Mouse (Mus musculus): ENCODE results near the gene Cage1. TPM values are rescaled to one million over a fixed set of nuclear protein-coding genes. Genes with fewer than 3 reads are reported as not detected.

Gene Cage1
- total and polyA plus RNA-seq, 2 experiments: 0.06 to 0.55 TPM

DNA sequence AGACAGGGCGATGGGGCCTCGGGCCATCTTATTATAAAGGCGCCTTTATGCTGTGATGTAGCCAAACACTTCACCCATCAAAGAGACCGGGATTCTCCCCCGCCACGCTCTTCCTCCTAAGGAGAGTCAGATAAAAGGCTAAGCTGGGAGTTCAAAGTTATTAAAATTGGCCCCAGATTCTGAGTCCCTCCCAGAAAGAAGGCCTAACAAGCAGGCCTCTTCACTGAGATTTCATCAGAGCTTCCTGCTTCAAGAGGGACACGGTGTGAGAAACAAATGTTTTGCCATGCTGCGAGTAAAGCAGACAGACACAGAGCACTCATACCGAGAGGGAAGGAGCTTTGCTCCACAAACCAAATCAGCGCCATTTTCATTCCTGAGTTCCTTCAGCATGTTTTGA, 69.3 kb downstream of the Cage1 start:
- H3K4me3 ChIP-seq (ENCODE audit: insufficient read depth, low read depth, low read length): no peak overlapping the region
- H3K79me2 ChIP-seq (ENCODE audit: control insufficient read depth, insufficient read depth, low read length): no peaks in the 10 kb centered on the region
- H3K27me3 ChIP-seq (ENCODE audit: control insufficient read depth, insufficient read depth, low read length): no peaks in the 10 kb centered on the region
- TF ChIP-seq CTCF (IDR thresholded peaks at IDR 0.05; ENCODE audit: low read depth, low read length) (no peak), POLR2A (IDR thresholded peaks at IDR 0.05; ENCODE audit: extremely low read depth, insufficient read depth, low read length) (no peak)
- H3K36me3 ChIP-seq (ENCODE audit: control insufficient read depth, insufficient read depth, low read length): no peaks in the 10 kb centered on the region
- H3K9ac ChIP-seq (ENCODE audit: low read depth, low read length): no peak overlapping the region
- H3K27ac ChIP-seq (replicated peaks; ENCODE audit: insufficient read depth, low read depth, low read length): no peak overlapping the region
- H3K4me1 ChIP-seq (ENCODE audit: control insufficient read depth, insufficient read depth, low read length): peaks cover 2% of the 10 kb centered on the region; the same call in 1 of the 2 replicates
- DNase-seq (ENCODE audit: extremely low read depth, low read depth, low spot score): no peak
- WGBS: 86% methylated on average over 10 of the region's 10 CpGs

DNA sequence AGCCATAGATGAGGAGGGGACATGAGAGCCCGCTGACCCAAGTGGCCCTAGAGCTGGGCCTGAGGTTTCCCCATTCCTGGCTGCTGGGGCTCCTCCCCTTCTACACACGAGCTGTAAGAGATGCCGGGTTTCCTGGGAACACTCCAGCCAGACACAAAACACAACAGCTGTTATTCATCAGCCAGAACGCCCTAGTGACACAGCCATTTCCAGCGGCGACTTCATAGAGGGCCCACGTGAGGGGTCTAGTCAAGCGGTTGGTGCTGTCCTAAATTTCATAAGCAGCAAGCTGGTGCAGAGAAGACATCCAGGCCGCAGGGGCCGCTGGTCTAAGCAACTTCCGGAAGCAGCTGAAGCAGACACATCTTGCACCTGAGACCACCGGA, 69.8 kb downstream of the Cage1 start:
- Histone ChIP-seq H3K27ac (replicated peaks; ENCODE audit: insufficient read depth, low read depth, low read length) (no peak overlapping the region), H3K4me1 (ENCODE audit: control insufficient read depth, insufficient read depth, low read length) (peaks cover 2% of the 10 kb centered on the region; the same call in 1 of the 2 replicates), H3K9ac (ENCODE audit: low read depth, low read length) (no peak overlapping the region), H3K79me2 (ENCODE audit: control insufficient read depth, insufficient read depth, low read length) (no peaks in the 10 kb centered on the region), H3K27me3 (ENCODE audit: control insufficient read depth, insufficient read depth, low read length) (no peaks in the 10 kb centered on the region), H3K36me3 (ENCODE audit: control insufficient read depth, insufficient read depth, low read length) (no peaks in the 10 kb centered on the region), H3K4me3 (ENCODE audit: insufficient read depth, low read depth, low read length) (no peak overlapping the region)
- no peak for DNase-seq (ENCODE audit: extremely low read depth, low read depth, low spot score)
- 84% methylated on average over 12 of the region's 12 CpGs for WGBS
- TF ChIP-seq CTCF (IDR thresholded peaks at IDR 0.05; ENCODE audit: low read depth, low read length): no peak
- no peak for TF ChIP-seq POLR2A (IDR thresholded peaks at IDR 0.05; ENCODE audit: extremely low read depth, insufficient read depth, low read length)

DNA sequence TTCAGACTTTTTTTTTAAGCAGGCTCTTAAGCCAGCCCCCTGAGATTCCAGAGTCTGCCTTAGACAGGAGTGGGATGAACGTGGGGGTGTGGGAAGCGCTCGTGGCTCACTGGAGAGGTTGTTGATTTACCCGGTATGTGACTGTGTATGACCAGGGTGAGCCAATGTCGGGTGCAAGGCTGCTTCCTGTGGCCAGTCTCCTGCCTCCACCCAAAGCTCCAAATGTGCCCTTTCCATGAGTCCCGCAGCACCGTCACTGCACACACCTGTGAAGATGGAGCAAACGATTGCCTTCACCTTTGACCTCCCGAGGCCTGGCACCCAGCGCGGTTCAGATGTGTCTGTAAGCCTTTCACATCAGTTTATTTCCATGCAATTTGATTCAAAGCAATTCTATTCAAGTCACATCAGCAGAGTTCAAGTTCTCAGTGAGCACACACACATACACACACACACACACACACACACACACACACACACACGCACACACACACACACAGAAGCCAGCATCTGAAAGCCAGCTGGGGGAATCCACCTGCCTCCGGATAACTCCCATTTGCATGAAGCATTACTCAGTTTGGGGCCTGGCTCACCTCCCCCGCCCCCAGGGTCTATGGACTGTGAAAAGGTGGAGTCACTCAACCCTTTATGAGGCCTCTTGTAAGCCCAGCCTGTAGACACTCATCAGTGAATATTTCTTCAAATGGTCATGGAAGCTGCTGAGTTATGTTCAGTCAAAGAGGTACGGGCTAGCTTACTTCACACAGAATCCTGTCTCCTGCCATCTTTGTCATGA, 70.4 kb downstream of the Cage1 start:
- DNase-seq (ENCODE audit: extremely low read depth, low read depth, low spot score): no peak
- Histone ChIP-seq H3K4me1 (ENCODE audit: control insufficient read depth, insufficient read depth, low read length) (peaks cover 2% of the 10 kb centered on the region; the same call in 1 of the 2 replicates), H3K9ac (ENCODE audit: low read depth, low read length) (no peak overlapping the region), H3K36me3 (ENCODE audit: control insufficient read depth, insufficient read depth, low read length) (no peaks in the 10 kb centered on the region), H3K79me2 (ENCODE audit: control insufficient read depth, insufficient read depth, low read length) (no peaks in the 10 kb centered on the region), H3K27me3 (ENCODE audit: control insufficient read depth, insufficient read depth, low read length) (no peaks in the 10 kb centered on the region), H3K27ac (replicated peaks; ENCODE audit: insufficient read depth, low read depth, low read length) (no peak overlapping the region), H3K4me3 (ENCODE audit: insufficient read depth, low read depth, low read length) (no peak overlapping the region)
- TF ChIP-seq CTCF (IDR thresholded peaks at IDR 0.05; ENCODE audit: low read depth, low read length) (no peak), POLR2A (IDR thresholded peaks at IDR 0.05; ENCODE audit: extremely low read depth, insufficient read depth, low read length) (no peak)
- WGBS: 63% methylated on average over 15 of the region's 15 CpGs

DNA sequence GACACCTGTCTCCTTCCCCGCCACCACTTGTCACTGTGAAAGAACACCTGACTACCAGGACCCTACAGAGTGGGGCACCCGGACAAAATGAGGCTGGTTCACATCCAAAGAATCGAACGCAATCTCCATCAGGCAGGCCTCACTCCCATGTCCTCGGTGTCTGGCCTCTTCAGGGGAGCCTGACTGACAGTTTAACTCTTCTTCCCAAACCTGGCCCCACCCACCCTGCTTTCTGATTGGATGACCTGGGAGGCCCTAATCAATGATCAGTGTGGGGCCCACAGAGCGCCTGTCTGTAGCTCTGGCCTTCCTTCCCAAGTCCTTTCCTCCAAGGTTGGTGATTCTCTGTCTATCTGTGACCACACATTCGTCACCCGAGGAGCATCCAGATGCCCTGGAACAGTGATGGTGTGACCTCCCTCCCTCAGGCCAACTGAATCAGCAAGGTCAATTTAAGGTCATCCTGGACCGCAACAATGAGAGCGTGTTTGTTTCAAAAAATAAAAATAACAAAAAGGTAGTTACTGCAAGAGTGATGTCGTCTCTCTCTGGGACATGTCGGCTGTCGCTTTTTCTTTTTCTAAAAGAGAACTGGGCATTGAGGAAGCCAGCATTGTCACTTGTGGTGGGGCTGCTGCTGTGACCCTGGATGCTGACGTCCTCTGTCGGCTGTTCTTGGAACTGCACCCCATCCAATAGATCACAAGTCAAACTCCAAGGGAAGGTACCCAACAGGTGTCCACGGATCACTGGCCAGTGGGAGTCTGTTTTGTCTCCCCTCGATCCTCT, 71.5 kb downstream of the Cage1 start:
- no peak overlapping the region for H3K4me3 ChIP-seq (ENCODE audit: insufficient read depth, low read depth, low read length)
- DNase-seq (ENCODE audit: extremely low read depth, low read depth, low spot score): no peak
- TF ChIP-seq POLR2A (IDR thresholded peaks at IDR 0.05; ENCODE audit: extremely low read depth, insufficient read depth, low read length): no peak
- TF ChIP-seq CTCF (IDR thresholded peaks at IDR 0.05; ENCODE audit: low read depth, low read length): peak; percentile 55
- WGBS: 65% methylated on average over 17 of the region's 17 CpGs
- H3K9ac ChIP-seq (ENCODE audit: low read depth, low read length): no peak overlapping the region
- H3K27ac ChIP-seq (replicated peaks; ENCODE audit: insufficient read depth, low read depth, low read length): no peak overlapping the region
- H3K79me2 ChIP-seq (ENCODE audit: control insufficient read depth, insufficient read depth, low read length): no peaks in the 10 kb centered on the region
- no peaks in the 10 kb centered on the region for H3K36me3 ChIP-seq (ENCODE audit: control insufficient read depth, insufficient read depth, low read length)
- peaks cover 2% of the 10 kb centered on the region; the same call in 1 of the 2 replicates for H3K4me1 ChIP-seq (ENCODE audit: control insufficient read depth, insufficient read depth, low read length)
- no peaks in the 10 kb centered on the region for H3K27me3 ChIP-seq (ENCODE audit: control insufficient read depth, insufficient read depth, low read length)

DNA sequence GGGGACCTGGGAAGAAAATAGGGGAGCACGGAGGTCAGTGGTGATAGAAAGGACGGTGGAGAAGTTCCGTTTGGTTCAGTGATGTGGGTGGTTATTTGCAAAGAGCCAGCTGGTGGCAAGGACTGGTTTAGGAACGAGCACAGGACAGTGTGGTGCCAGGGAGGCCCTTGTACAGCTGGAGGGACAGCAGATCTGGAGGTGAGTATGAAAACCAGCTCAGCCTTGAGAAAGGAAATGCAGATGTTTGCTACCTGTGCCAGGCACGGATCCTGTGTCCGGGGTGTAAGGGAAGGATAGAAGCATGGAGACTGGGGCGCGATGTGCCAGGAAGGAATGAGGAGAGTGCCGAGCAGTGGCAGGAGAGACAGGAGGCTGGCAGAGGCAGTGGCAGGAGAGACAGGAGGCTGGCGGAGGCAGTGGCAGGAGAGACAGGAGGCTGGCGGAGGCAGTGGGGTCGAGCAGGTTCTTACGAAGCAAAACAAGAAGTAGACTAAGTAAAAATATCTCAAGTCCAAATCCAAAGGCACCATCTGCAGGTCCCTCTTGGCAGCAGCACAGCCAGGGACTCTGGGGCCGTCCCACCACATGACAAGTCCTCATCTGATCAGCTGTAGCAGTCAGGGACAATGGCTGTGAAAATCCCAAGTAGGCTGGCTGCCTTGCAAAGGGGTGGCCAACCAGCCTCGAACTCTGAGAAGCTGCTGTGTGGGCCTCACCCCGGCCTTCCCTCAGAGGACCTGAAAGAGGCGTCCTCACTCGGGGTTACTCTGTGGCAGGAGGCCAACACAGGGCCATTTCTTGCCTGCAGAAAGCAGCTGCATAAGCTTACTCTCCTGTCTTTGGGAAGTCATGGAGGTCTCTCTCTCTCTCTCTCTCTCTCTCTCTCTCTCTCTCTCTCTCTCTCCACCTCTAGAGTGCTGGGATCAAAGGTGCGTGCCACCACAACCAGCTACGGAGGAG, 72.5 kb downstream of the Cage1 start:
- no peaks in the 10 kb centered on the region for H3K79me2 ChIP-seq (ENCODE audit: control insufficient read depth, insufficient read depth, low read length)
- no peak overlapping the region for H3K27ac ChIP-seq (replicated peaks; ENCODE audit: insufficient read depth, low read depth, low read length)
- 77% methylated on average over 20 of the region's 20 CpGs for WGBS
- H3K9ac ChIP-seq (ENCODE audit: low read depth, low read length): no peak overlapping the region
- H3K36me3 ChIP-seq (ENCODE audit: control insufficient read depth, insufficient read depth, low read length): no peaks in the 10 kb centered on the region
- no peak for DNase-seq (ENCODE audit: extremely low read depth, low read depth, low spot score)
- H3K4me3 ChIP-seq (ENCODE audit: insufficient read depth, low read depth, low read length): no peak overlapping the region
- peaks cover 2% of the 10 kb centered on the region; the same call in 1 of the 2 replicates for H3K4me1 ChIP-seq (ENCODE audit: control insufficient read depth, insufficient read depth, low read length)
- TF ChIP-seq CTCF (IDR thresholded peaks at IDR 0.05; ENCODE audit: low read depth, low read length): no peak
- no peaks in the 10 kb centered on the region for H3K27me3 ChIP-seq (ENCODE audit: control insufficient read depth, insufficient read depth, low read length)

Data from liver, adult 2 months (tissue).